Mouse (Mus musculus): ENCODE results near the gene Gramd4.

DNA sequence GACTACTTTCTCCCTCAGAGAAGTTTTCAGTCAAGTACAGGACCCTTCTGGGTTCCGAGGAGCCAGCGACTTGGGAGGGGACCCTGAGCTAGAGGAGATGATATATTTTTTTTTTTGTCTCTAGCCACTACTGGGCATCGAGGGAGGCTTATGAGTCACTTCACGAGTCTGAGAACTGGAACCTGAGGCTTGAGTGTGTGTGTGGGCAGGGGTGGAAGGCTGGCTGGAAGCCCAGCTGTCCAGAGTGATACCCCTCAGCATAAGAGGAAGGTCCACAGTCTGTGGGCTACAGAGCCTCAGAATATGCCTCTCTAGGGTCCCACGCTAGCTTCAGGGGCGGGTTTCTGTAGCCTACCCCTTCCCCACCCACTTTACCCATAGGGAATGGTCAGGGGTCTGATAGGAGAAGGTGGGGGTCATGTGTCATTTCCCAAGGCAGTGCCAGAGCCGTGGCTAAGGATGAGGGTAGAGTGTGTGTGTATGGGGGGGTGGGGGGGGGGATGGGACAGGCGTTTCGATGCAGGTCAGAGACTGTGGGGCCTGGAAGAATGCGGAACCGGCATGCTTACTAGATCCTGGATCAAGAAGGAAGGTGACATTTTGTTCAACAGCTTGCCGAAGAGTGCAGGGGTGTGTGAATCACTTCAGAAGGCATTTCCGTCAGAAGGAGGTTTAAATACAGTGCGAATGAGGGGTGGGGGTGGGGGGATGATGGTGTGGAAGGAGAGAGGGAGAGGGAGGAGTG is 9.5 kb downstream of the Gramd4 start:
- TF ChIP-seq CTCF (IDR thresholded peaks at IDR 0.05; ENCODE audit: extremely low read depth, insufficient read length, insufficient replicate concordance, low read depth, low read length) (no peak), POLR2A (IDR thresholded peaks at IDR 0.05; ENCODE audit: low read depth, low read length) (no peak)

All from small intestine, adult 2 months (tissue).